In the genomic region with DNA sequence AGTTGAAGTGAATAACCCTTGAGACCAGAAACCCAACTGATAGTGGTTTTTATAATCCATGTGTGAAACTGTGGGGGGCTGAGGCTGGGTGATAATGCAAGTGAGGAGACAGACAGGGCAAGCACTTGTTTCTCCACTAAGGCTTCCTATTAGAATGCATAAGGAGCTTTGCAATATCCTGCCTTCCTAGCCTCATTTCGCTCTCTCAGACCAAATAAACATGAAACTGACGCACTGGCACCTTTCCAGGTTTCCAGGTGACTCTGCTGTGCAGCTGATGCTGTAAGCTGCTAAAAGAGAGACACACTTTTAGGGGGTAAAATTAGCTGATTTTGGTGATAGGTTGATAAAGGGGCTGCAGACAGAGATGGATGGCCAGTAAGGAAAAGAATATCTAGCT, we compare ENCODE assay signal across 20 mouse cellular contexts.
A peak's percentile ranks its signal among the peaks of the same experiment; 100 is the strongest.
DNase-seq lines count a peak whose midpoint lies in the region; ATAC-seq lines count a peak whose summit lies in the region.
"Had no signal": no experiment of that assay in that cellular context is flagged by ENCODE, and none has a peak within 500 bp of the region (broad histone marks: within the 10 kb centered on the region; RNA-seq: fewer than 3 reads in every experiment).

No protein-coding gene starts in this region.

- no peaks in the 10 kb centered on the region for H3K27me3 ChIP-seq in embryonic facial prominence, embryonic 14.5 days (replicated peaks; ENCODE audit: control insufficient read depth, insufficient read depth, low read length)
- H3K27me3 ChIP-seq in embryonic facial prominence, embryonic 10.5 days (replicated peaks; ENCODE audit: low read depth, poor library complexity, severe bottlenecking), result no peaks in the 10 kb centered on the region
- H3K27me3 ChIP-seq: embryonic facial prominence, embryonic 15.5 days; Patski had no signal

- intact Hi-C loops in left cerebral cortex, postnatal 4 days (cut with DNase I), result no loop called here
- intact Hi-C loops in gastrocnemius, postnatal 14 days (cut with DNase I; ENCODE audit: low total_unique reads), result no loop called here

- no peak overlapping the region for H3K4me2 ChIP-seq in embryonic facial prominence, embryonic 14.5 days (ENCODE audit: low read depth, low read length)
- H3K4me2 ChIP-seq: embryonic facial prominence, embryonic 15.5 days had no signal

- peak; percentile 19 for DNase-seq in embryonic facial prominence, embryonic 14.5 days (ENCODE audit: low spot score)
- DNase-seq in embryonic facial prominence, embryonic 10.5 days (ENCODE audit: low spot score), result no peak
- DNase-seq in left cerebral cortex, postnatal 4 days, result peak; percentile 50
- no peak for DNase-seq in left cerebral cortex, adult 9 months (ENCODE audit: low spot score in 2 of 2)
- DNase-seq in testis, postnatal 10 days (ENCODE audit: low spot score), result peak; percentile 36
- DNase-seq in testis, postnatal 14 days (ENCODE audit: low spot score), result no peak
- no peak for DNase-seq in gastrocnemius, postnatal 14 days
- DNase-seq in adrenal gland, adult 18-20 months (ENCODE audit: low spot score in 2 of 2), result no peak
- DNase-seq: gastrocnemius, adult 2 months; heart, postnatal 10 days; liver; lung, adult 18-20 months; right cerebral cortex, postnatal 14 days; thymus, postnatal 4 days had no signal

- no peaks in the 10 kb centered on the region for H3K36me3 ChIP-seq in embryonic facial prominence, embryonic 14.5 days (ENCODE audit: control insufficient read depth, insufficient read depth, low read length)
- no peaks in the 10 kb centered on the region for H3K36me3 ChIP-seq in embryonic facial prominence, embryonic 10.5 days (replicated peaks)
- H3K36me3 ChIP-seq: embryonic facial prominence, embryonic 15.5 days had no signal

- no peaks in the 10 kb centered on the region for H3K9me3 ChIP-seq in embryonic facial prominence, embryonic 14.5 days (ENCODE audit: control insufficient read depth, low read length)
- no peaks in the 10 kb centered on the region for H3K9me3 ChIP-seq in embryonic facial prominence, embryonic 10.5 days
- H3K9me3 ChIP-seq: embryonic facial prominence, embryonic 15.5 days had no signal

- no peak overlapping the region for H3K27ac ChIP-seq in embryonic facial prominence, embryonic 14.5 days (replicated peaks; ENCODE audit: low read depth, low read length)
- H3K27ac ChIP-seq in embryonic facial prominence, embryonic 10.5 days (replicated peaks), result no peak overlapping the region
- H3K27ac ChIP-seq: embryonic facial prominence, embryonic 15.5 days; gastrocnemius, adult 2 months; layer of hippocampus, adult 2 months; macrophage had no signal

- H3K9ac ChIP-seq in embryonic facial prominence, embryonic 14.5 days (ENCODE audit: low read depth, low read length), result no peak overlapping the region
- H3K9ac ChIP-seq: embryonic facial prominence, embryonic 15.5 days had no signal

- ATAC-seq in embryonic facial prominence, embryonic 14.5 days (ENCODE audit: low read depth), result no peak
- ATAC-seq: inflammation-experienced regulatory T-cells, adult 6 months; Patski had no signal

- WGBS in embryonic facial prominence, embryonic 14.5 days, result 53% methylated on average over 2 of the region's 2 CpGs
- WGBS in embryonic facial prominence, embryonic 10.5 days, result 74% methylated on average over 2 of the region's 2 CpGs

- H3K4me1 ChIP-seq in embryonic facial prominence, embryonic 14.5 days (ENCODE audit: control insufficient read depth, insufficient read depth, low read length), result no peaks in the 10 kb centered on the region
- no peaks in the 10 kb centered on the region for H3K4me1 ChIP-seq in embryonic facial prominence, embryonic 10.5 days
- H3K4me1 ChIP-seq: embryonic facial prominence, embryonic 15.5 days had no signal

- H3K4me3 ChIP-seq in embryonic facial prominence, embryonic 14.5 days (ENCODE audit: low read depth, low read length), result no peak overlapping the region
- H3K4me3 ChIP-seq in embryonic facial prominence, embryonic 10.5 days, result no peak overlapping the region
- H3K4me3 ChIP-seq: embryonic facial prominence, embryonic 15.5 days; gastrocnemius, adult 2 months; layer of hippocampus, adult 2 months; myocyte had no signal

Comparison
In these comparisons a context has a peak if more than half of its experiments do, and no peak if none do; other contexts are left out.
1. DNase-seq: peak in embryonic facial prominence, embryonic 14.5 days (single experiment), left cerebral cortex, postnatal 4 days (single experiment) and testis, postnatal 10 days (single experiment); none in embryonic facial prominence, embryonic 10.5 days (single experiment), left cerebral cortex, adult 9 months (0 of 2), testis, postnatal 14 days (single experiment), gastrocnemius, postnatal 14 days (single experiment) and adrenal gland, adult 18-20 months (0 of 2).